Mouse (Mus musculus) intestine, postnatal 0 days (tissue): ENCODE data around the gene Nupr1. TPM values are rescaled to one million over a fixed set of nuclear protein-coding genes. Genes with fewer than 3 reads are reported as not detected.

Experiments
- ATAC-seq: fragments of 200-750 bp; cut with Nextera tagmentation; 2 replicates; pipeline ENCODE4 v1.8.0; 2017; ENCODE audit warnings: mild to moderate bottlenecking, moderate TSS enrichment, moderate library complexity
- H3K27ac ChIP-seq: fragments of 300-500 bp; sonication (generic); 2 replicates; pipeline ENCODE4 v1.5.1; 2014; ENCODE audit warnings: mild to moderate bottlenecking, low read depth, low read length, moderate library complexity
- H3K27me3 ChIP-seq: fragments of 300-500 bp; sonication (generic); replicated peaks from 2 replicates; pipeline ENCODE4 v1.6.1; 2014; ENCODE audit warnings: low read length, mixed read lengths; ENCODE audit not compliant: control insufficient read depth, insufficient read depth
- H3K36me3 ChIP-seq: fragments of 300-500 bp; sonication (generic); 2 replicates; pipeline ENCODE4 v1.6.1; 2014; ENCODE audit warnings: mild to moderate bottlenecking, moderate library complexity; ENCODE audit not compliant: control insufficient read depth, insufficient read depth
- H3K4me1 ChIP-seq: fragments of 300-500 bp; sonication (generic); replicated peaks from 2 replicates; pipeline ENCODE4 v1.6.1; 2014; ENCODE audit warnings: antibody characterized with exemption, low read length, mixed read lengths; ENCODE audit not compliant: control insufficient read depth, insufficient read depth
- H3K4me2 ChIP-seq: fragments of 300-500 bp; sonication (generic); replicated peaks from 2 replicates; pipeline ENCODE4 v1.6.1; 2014; ENCODE audit warnings: low read depth, mild to moderate bottlenecking, moderate library complexity
- H3K4me3 ChIP-seq: fragments of 300-500 bp; sonication (generic); 2 replicates; pipeline ENCODE4 v1.5.1; 2014; ENCODE audit warnings: low read depth, low read length
- H3K9ac ChIP-seq: fragments of 300-500 bp; sonication (generic); 2 replicates; pipeline ENCODE4 v1.6.1; 2014; ENCODE audit warnings: mild to moderate bottlenecking, low read depth, low read length
- H3K9me3 ChIP-seq: fragments of 300-500 bp; sonication (generic); 2 replicates; pipeline ENCODE4 v1.6.1; 2016; ENCODE audit warnings: mixed run types; ENCODE audit not compliant: control insufficient read depth
- CTCF ChIP-seq: sonication (generic); IDR thresholded peaks from 2 replicates; pipeline ENCODE4 v1.5.1; 2016; ENCODE audit warnings: low read depth, mild to moderate bottlenecking, control low read depth, antibody characterized with exemption, moderate library complexity
- WGBS: fragments of 180-500 bp; shearing (Covaris S2); extraction: QIAGEN DNeasy Blood & Tissue Kit; methylation state at CpG from one replicate; pipeline ENCODE4 v1.1.7; 2014; 5-methylcytosine and 5-hydroxymethylcytosine counted together
- microRNA-seq: library from miRNA; unstranded; fragments of <30 nt; microRNA quantifications from one replicate; pipeline ENCODE4, GENCODE M21; 2016
- polyA plus RNA-seq: library from polyadenylated mRNA; unstranded; fragments of >200 nt; fragmentation: Nextera tagmentation; extraction: Ambion mirVana; gene quantifications from 2 replicates; pipeline ENCODE4 v1.2.1, GENCODE M21; 2015

Nupr1 gene
- polyA plus RNA-seq, 1 experiment from 2014 or later = 30.8 TPM

DNA sequence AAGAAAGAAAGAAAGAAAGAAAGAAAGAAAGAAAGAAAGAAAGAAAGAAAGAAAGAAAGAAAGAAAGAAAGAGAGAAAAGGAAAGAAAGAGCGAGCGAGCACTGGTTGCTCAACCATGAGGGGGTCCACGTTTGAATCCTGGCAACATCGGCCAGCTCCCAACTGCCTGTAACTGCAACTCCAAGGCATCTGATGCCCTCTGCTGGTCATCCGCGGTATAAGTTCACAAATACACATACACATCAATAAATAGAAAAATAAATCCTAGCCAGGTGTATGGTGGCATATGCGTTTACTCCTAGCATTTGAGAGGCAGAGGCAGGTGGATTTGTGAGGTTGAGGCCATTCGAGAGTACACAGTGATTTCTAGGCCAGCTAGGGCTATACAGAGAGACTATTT is 53.7 kb downstream of the Nupr1 start:
- H3K27me3 ChIP-seq = no peaks in the 10 kb centered on the region
- H3K36me3 ChIP-seq = peaks cover 48% of the 10 kb centered on the region
- no peak overlapping the region for H3K4me2 ChIP-seq
- no peak overlapping the region for H3K27ac ChIP-seq
- H3K4me3 ChIP-seq = no peak overlapping the region
- no peaks in the 10 kb centered on the region for H3K9me3 ChIP-seq
- no peak for ATAC-seq
- WGBS = 62% methylated on average over 8 of the region's 8 CpGs
- peak; percentile 76 for TF ChIP-seq CTCF
- H3K4me1 ChIP-seq = 0 out of 2 replicates have a peak, but pooled peaks cover 2% of the 10 kb centered on the region
- no peak overlapping the region for H3K9ac ChIP-seq

Small RNAs within 50 kb of the gene (microRNA-seq; reads per million reads assigned to microRNA genes)
- gene Mir7059 = 1.9 reads per million

Other genes with a start within 250 kb of the Nupr1 start
- gene Nfatc2ip, start 234.1 kb downstream of the Nupr1 start, polyA plus RNA-seq = 1.9 and 2.1 TPM in 2 replicates
- gene Cd19, start 216.0 kb downstream of the Nupr1 start, polyA plus RNA-seq = 0.07 and 0.09 TPM in 2 replicates
- 15.1 and 17.0 TPM in 2 replicates for gene Rabep2, start 202.1 kb downstream of the Nupr1 start, polyA plus RNA-seq
- gene Atp2a1, start 167.8 kb downstream of the Nupr1 start, polyA plus RNA-seq = 0.05 and 0.24 TPM in 2 replicates
- 23.6 and 23.8 TPM in 2 replicates for gene Sh2b1, start 155.4 kb downstream of the Nupr1 start, polyA plus RNA-seq
- 70.3 and 76.5 TPM in 2 replicates for gene Tufm, start 143.5 kb downstream of the Nupr1 start, polyA plus RNA-seq
- gene Atxn2l, start 127.4 kb downstream of the Nupr1 start, polyA plus RNA-seq = 19.4 and 22.0 TPM in 2 replicates
- 141 and 150 TPM in 2 replicates for gene Eif3c, start 64.5 kb downstream of the Nupr1 start, polyA plus RNA-seq
- 0.44 and 0.57 TPM in 2 replicates for gene Apobr, start 45.9 kb downstream of the Nupr1 start, polyA plus RNA-seq
- gene Cln3, start 45.0 kb downstream of the Nupr1 start, polyA plus RNA-seq = 62.9 and 66.6 TPM in 2 replicates
- 0.14 TPM in 1 of 2 replicates, not detected in the other for gene Il27, start 35.9 kb downstream of the Nupr1 start, polyA plus RNA-seq
- 21.7 and 25.8 TPM in 2 replicates for gene Sgf29, start 18.4 kb upstream of the Nupr1 start, polyA plus RNA-seq
- gene Sult1a1, start 45.6 kb upstream of the Nupr1 start, polyA plus RNA-seq = 6.8 and 8.2 TPM in 2 replicates
- gene Bola2, start 64.5 kb upstream of the Nupr1 start, polyA plus RNA-seq = 80.4 and 98.2 TPM in 2 replicates
- 4.8 and 5.5 TPM in 2 replicates for gene Slx1b, start 64.9 kb upstream of the Nupr1 start, polyA plus RNA-seq
- 21.5 TPM in 2 replicates for gene Coro1a, start 76.9 kb upstream of the Nupr1 start, polyA plus RNA-seq
- gene Mapk3, start 128.7 kb upstream of the Nupr1 start, polyA plus RNA-seq = 131 and 142 TPM in 2 replicates
- 13.9 and 14.6 TPM in 2 replicates for gene Gdpd3, start 135.5 kb upstream of the Nupr1 start, polyA plus RNA-seq
- 63.1 and 64.6 TPM in 2 replicates for gene Ypel3, start 146.1 kb upstream of the Nupr1 start, polyA plus RNA-seq
- gene Tbx6, start 150.6 kb upstream of the Nupr1 start, polyA plus RNA-seq = 0.17 TPM in 2 replicates
- gene Ppp4c, start 161.6 kb upstream of the Nupr1 start, polyA plus RNA-seq = 134 and 135 TPM in 2 replicates
- 0.97 and 1.2 TPM in 2 replicates for gene Fam57b, start 166.8 kb upstream of the Nupr1 start, polyA plus RNA-seq
- gene 4930451I11Rik, start 200.8 kb upstream of the Nupr1 start, polyA plus RNA-seq = not detected in 2 replicates
- 1.5 and 1.6 TPM in 2 replicates for gene Doc2a, start 216.6 kb upstream of the Nupr1 start, polyA plus RNA-seq
- gene Hirip3, start 231.1 kb upstream of the Nupr1 start, polyA plus RNA-seq = 7.2 and 9.5 TPM in 2 replicates
- gene Ino80e, start 231.5 kb upstream of the Nupr1 start, polyA plus RNA-seq = 36.4 and 37.4 TPM in 2 replicates